In the genomic region with DNA sequence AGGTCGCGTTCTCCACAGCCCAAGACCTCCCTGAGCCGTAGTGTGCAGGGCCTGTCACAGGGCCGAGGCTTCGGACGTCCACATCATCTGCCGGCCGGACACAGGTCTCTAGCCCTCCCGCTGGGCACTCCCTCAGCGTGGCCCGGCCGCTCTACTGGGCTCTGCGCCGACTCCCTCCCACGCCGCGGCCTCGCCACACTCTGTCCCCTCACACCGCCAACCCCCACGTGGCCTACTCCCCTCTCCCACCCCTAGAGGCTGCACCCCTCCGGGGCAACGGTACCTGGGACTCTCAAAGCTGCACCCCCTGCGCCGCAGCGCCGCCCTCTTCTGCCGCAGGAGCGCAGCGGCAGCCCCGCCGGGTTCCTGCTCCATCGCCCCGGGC, we compare ENCODE assay signal across 8 mouse cellular contexts. TPM values are rescaled to one million over a fixed set of nuclear protein-coding genes. Genes with fewer than 3 reads are reported as not detected.
DNase-seq lines count a peak whose midpoint lies in the region; ATAC-seq and TF ChIP-seq lines count a peak whose summit lies in the region.

No protein-coding gene starts in this region.

- H3K9ac ChIP-seq in heart, embryonic 12.5 days: peak overlapping the region; percentile 72
- peak overlapping the region; percentile 82 for H3K9ac ChIP-seq in ES-E14 (ENCODE audit: insufficient read depth, low read depth, low read length, poor library complexity, severe bottlenecking)
- peak overlapping the region; percentile 56 for H3K9ac ChIP-seq in liver, embryonic 11.5 days (ENCODE audit: low read depth, low read length)

- H3K27ac ChIP-seq in heart, embryonic 12.5 days (ENCODE audit: poor library complexity, severe bottlenecking): 0 out of 2 replicates have a peak overlapping the region, but pooled peaks have one; percentile 2
- H3K27ac ChIP-seq in ES-E14 (ENCODE audit: insufficient read depth, low read depth, low read length, poor library complexity, severe bottlenecking): no peak overlapping the region
- H3K27ac ChIP-seq in embryonic fibroblast, embryonic 13.5 days (ENCODE audit: insufficient read depth, low read length): no peak overlapping the region
- H3K27ac ChIP-seq in liver, embryonic 11.5 days (ENCODE audit: low read depth, low read length): no peak overlapping the region

- peak overlapping the region; percentile 64 for H3K4me3 ChIP-seq in heart, embryonic 12.5 days
- H3K4me3 ChIP-seq in ES-E14 (ENCODE audit: insufficient read depth in 1 of 2, low read depth in 1 of 2, low read length in 2 of 2, poor library complexity in 1 of 2, severe bottlenecking in 1 of 2): peak overlapping the region; percentile 90 to 100
- H3K4me3 ChIP-seq in embryonic fibroblast, embryonic 13.5 days (ENCODE audit: insufficient read depth, low read length): peak overlapping the region; percentile 78
- peak overlapping the region; percentile 74 for H3K4me3 ChIP-seq in liver, embryonic 11.5 days (ENCODE audit: low read depth, low read length)

- WGBS in heart, embryonic 12.5 days: 0% methylated on average over 33 of the region's 33 CpGs
- under 1% methylated on average over 32 of the region's 33 CpGs for WGBS in liver, embryonic 11.5 days

- no peaks in the 10 kb centered on the region for H3K36me3 ChIP-seq in heart, embryonic 12.5 days
- no peaks in the 10 kb centered on the region; the same call in 1 of the 2 replicates for H3K36me3 ChIP-seq in ES-E14 (ENCODE audit: control insufficient read depth, insufficient read depth, low read length, poor library complexity, severe bottlenecking)
- no peaks in the 10 kb centered on the region for H3K36me3 ChIP-seq in liver, embryonic 11.5 days (ENCODE audit: control insufficient read depth, insufficient read depth, low read length)

- no peak for DNase-seq in heart, adult 11 months
- no peak for DNase-seq in ES-E14 (ENCODE audit: low read depth, low spot score)
- no peak for DNase-seq in liver, embryonic 11.5 days (ENCODE audit: low spot score)
- DNase-seq in layer of hippocampus, adult 9-11 months: no peak
- DNase-seq in B cell, adult 2 months: no peak

- TF ChIP-seq POLR2A in embryonic fibroblast, embryonic 13.5 days (IDR thresholded peaks at IDR 0.05; ENCODE audit: low read depth, low read length): no peak

- peaks cover 20% of the 10 kb centered on the region for H3K4me1 ChIP-seq in heart, embryonic 12.5 days (replicated peaks)
- peaks cover 0 to 6% of the 10 kb centered on the region in 2 experiments; a peak in 2 of 4 replicates for H3K4me1 ChIP-seq in ES-E14 (ENCODE audit: control insufficient read depth in 2 of 2, insufficient read depth in 2 of 2, low read length in 2 of 2, poor library complexity in 1 of 2)
- no peaks in the 10 kb centered on the region for H3K4me1 ChIP-seq in embryonic fibroblast, embryonic 13.5 days (ENCODE audit: control insufficient read depth, insufficient read depth, low read length)
- peaks cover 5% of the 10 kb centered on the region for H3K4me1 ChIP-seq in liver, embryonic 11.5 days (replicated peaks; ENCODE audit: control insufficient read depth, insufficient read depth, low read length)

- peak overlapping the region; percentile 79 for H3K4me2 ChIP-seq in heart, embryonic 12.5 days
- peak overlapping the region; percentile 86 for H3K4me2 ChIP-seq in liver, embryonic 11.5 days

- H3K27me3 ChIP-seq in heart, embryonic 12.5 days (replicated peaks): peaks cover 27% of the 10 kb centered on the region
- peaks cover 16% of the 10 kb centered on the region for H3K27me3 ChIP-seq in liver, embryonic 11.5 days (replicated peaks; ENCODE audit: control insufficient read depth, insufficient read depth, low read length)

- ATAC-seq in heart, embryonic 12.5 days (ENCODE audit: insufficient number of reproducible peaks, low FRiP score): peak; percentile 30
- peak; percentile 10; the same call in 1 of the 2 replicates for ATAC-seq in liver, embryonic 11.5 days (replicated peaks; ENCODE audit: low FRiP score)
- no peak for ATAC-seq in erythroid progenitor cell, adult 5-6 weeks (replicated peaks; ENCODE audit: low FRiP score, poor library complexity, severe bottlenecking)

- no peaks in the 10 kb centered on the region for H3K9me3 ChIP-seq in heart, embryonic 12.5 days (replicated peaks)
- no peaks in the 10 kb centered on the region for H3K9me3 ChIP-seq in ES-E14 (ENCODE audit: control insufficient read depth, insufficient read depth, low read depth, low read length)
- H3K9me3 ChIP-seq in liver, embryonic 11.5 days (ENCODE audit: control insufficient read depth, low read length): no peaks in the 10 kb centered on the region

- in situ Hi-C loops in ES-E14 (cut with MboI; ENCODE audit: low sequenced_read_pairs in 2 of 2, unreplicated experiment in 2 of 2): no loop called here

- no peak for TF ChIP-seq CTCF in embryonic fibroblast, embryonic 13.5 days (IDR thresholded peaks at IDR 0.05; ENCODE audit: borderline replicate concordance, insufficient read depth, low read length)

TF ChIP-seq in ES-E14, 5 proteins besides CTCF, POLR2A, EP300 and RAD21:
- TF ChIP-seq CHD2 (IDR thresholded peaks at IDR 0.05; ENCODE audit: low read depth, low read length): no peak
- TF ChIP-seq ZNF384 (IDR thresholded peaks at IDR 0.05; ENCODE audit: low read depth, low read length): no peak
- TF ChIP-seq ZC3H11A (IDR thresholded peaks at IDR 0.05; ENCODE audit: borderline replicate concordance, low read depth, low read length): no peak
- TF ChIP-seq HCFC1 (IDR thresholded peaks at IDR 0.05; ENCODE audit: borderline replicate concordance, insufficient read depth, low read length): no peak
- TF ChIP-seq MAFK (IDR thresholded peaks at IDR 0.05; ENCODE audit: insufficient read depth, low read depth, low read length): no peak

RNA-seq across cellular contexts. Expression of a gene that starts 1.3 kb away (rescaled TPM):
- polyA plus RNA-seq in heart, embryonic 12.5 days (2016; fragmentation: Nextera tagmentation; extraction: Ambion mirVana): 14.0 and 18.0 TPM in 2 replicates
- total RNA-seq in ES-E14 (2012; rRNA removed): 8.5 and 17.7 TPM in 2 replicates
- polyA plus RNA-seq in embryonic fibroblast, embryonic 13.5 days (2011; ENCODE audit: insufficient read length, low read depth, missing spikeins): 11.9 and 16.6 TPM in 2 replicates
- 4.4 and 4.6 TPM in 2 replicates for polyA plus RNA-seq in liver, embryonic 11.5 days (2014; fragmentation: Nextera tagmentation; extraction: Ambion mirVana)
- total RNA-seq in erythroid progenitor cell, adult 5-6 weeks (2015; ENCODE audit: low replicate concordance): not detected in 2 replicates
- total RNA-seq in erythroid progenitor cell, adult 5-6 weeks (2017; ENCODE audit: low replicate concordance): not detected in 2 replicates
